Mouse (Mus musculus) liver, embryonic 11.5 days (tissue): Measurements from ENCODE around the gene Arid3a. TPM values are rescaled to one million over a fixed set of nuclear protein-coding genes. Genes with fewer than 3 reads are reported as not detected.
A peak's percentile ranks its signal among the peaks of the same experiment; 100 is the strongest.
"Not testable (repeated sequence)": the region's sequence is repeated elsewhere in the genome, so short reads cannot be mapped to it uniquely, and the experiment has no call there.

ENCODE experiments used
- ATAC-seq: fragments of 200-750 bp; cut with Nextera tagmentation; replicated peaks from 2 replicates; pipeline ENCODE4 v1.8.0; 2017; ENCODE audit warnings: moderate number of reproducible peaks, mild to moderate bottlenecking, moderate TSS enrichment, moderate library complexity; ENCODE audit not compliant: low FRiP score
- DNase-seq: peaks from one replicate; pipeline ENCODE4 v3.0.0-alpha.2; 2017; ENCODE audit warnings: low spot score
- H3K27ac ChIP-seq: fragments of 300-500 bp; sonication (generic); 2 replicates; pipeline ENCODE4 v1.5.1; 2014; ENCODE audit warnings: mild to moderate bottlenecking, low read depth, low read length, control low read depth
- H3K27me3 ChIP-seq: fragments of 300-500 bp; sonication (generic); replicated peaks from 2 replicates; pipeline ENCODE4 v1.6.1; 2014; ENCODE audit warnings: low read length, mixed read lengths; ENCODE audit not compliant: control insufficient read depth, insufficient read depth
- H3K36me3 ChIP-seq: fragments of 300-500 bp; sonication (generic); 2 replicates; pipeline ENCODE4 v1.6.1; 2014; ENCODE audit warnings: mild to moderate bottlenecking, low read length, moderate library complexity, mixed read lengths; ENCODE audit not compliant: control insufficient read depth, insufficient read depth
- H3K4me1 ChIP-seq: fragments of 300-500 bp; sonication (generic); replicated peaks from 2 replicates; pipeline ENCODE4 v1.6.1; 2014; ENCODE audit warnings: low read length, mixed read lengths; ENCODE audit not compliant: control insufficient read depth, insufficient read depth
- H3K4me2 ChIP-seq: fragments of 300-500 bp; sonication (generic); 2 replicates; pipeline ENCODE4 v1.6.1; 2014; ENCODE audit warnings: mild to moderate bottlenecking, control low read depth, moderate library complexity
- H3K4me3 ChIP-seq: fragments of 300-500 bp; sonication (generic); 2 replicates; pipeline ENCODE4 v1.5.1; 2014; ENCODE audit warnings: low read depth, low read length, control low read depth
- H3K9ac ChIP-seq: fragments of 300-500 bp; sonication (generic); 2 replicates; pipeline ENCODE4 v1.6.1; 2014; ENCODE audit warnings: low read depth, low read length, control low read depth
- H3K9me3 ChIP-seq: fragments of 300-500 bp; sonication (generic); 2 replicates; pipeline ENCODE4 v1.6.1; 2016; ENCODE audit warnings: low read length, inconsistent platforms, mixed read lengths; ENCODE audit not compliant: control insufficient read depth
- WGBS: fragments of 180-500 bp; shearing (Covaris S2); extraction: QIAGEN DNeasy Blood & Tissue Kit; methylation state at CpG from one replicate; pipeline ENCODE4 v1.1.7; 2014; 5-methylcytosine and 5-hydroxymethylcytosine counted together
- polyA plus RNA-seq: library from polyadenylated mRNA; unstranded; fragments of >200 nt; fragmentation: Nextera tagmentation; extraction: Ambion mirVana; gene quantifications from 2 replicates; pipeline ENCODE4 v1.2.1, GENCODE M21; 2014

Gene Arid3a
- polyA plus RNA-seq, 1 experiment from 2014 or later: 12.4 TPM

- no peak for ATAC-seq
- peak overlapping the region; percentile 43 for H3K27ac ChIP-seq
- 17% methylated on average over 21 of the region's 21 CpGs for WGBS
- 0 out of 2 replicates have a peak overlapping the region, but pooled peaks have one; percentile 10 for H3K4me3 ChIP-seq
- peak overlapping the region; percentile 25; the same call in 1 of the 2 replicates for H3K9ac ChIP-seq
- peaks cover 13% of the 10 kb centered on the region for H3K4me1 ChIP-seq
- no peaks in the 10 kb centered on the region for H3K9me3 ChIP-seq
- H3K4me2 ChIP-seq: peak overlapping the region; percentile 51
- H3K27me3 ChIP-seq: no peaks in the 10 kb centered on the region
- DNase-seq: peak; percentile 82
- H3K36me3 ChIP-seq: peaks cover 20% of the 10 kb centered on the region
These were observed 31.4 kb downstream of the Arid3a start for GRCm38 (mm10) chr10:79958140-79958816.

- not testable (repeated sequence) for H3K27me3 ChIP-seq, H3K9me3 ChIP-seq, H3K9ac ChIP-seq, H3K27ac ChIP-seq, ATAC-seq, DNase-seq
- H3K4me3 ChIP-seq: 0 out of 2 replicates have a peak overlapping the region, but pooled peaks have one; percentile 10
- 39% methylated on average over 9 of the region's 10 CpGs for WGBS
- H3K4me1 ChIP-seq: peaks cover 13% of the 10 kb centered on the region
- peak overlapping the region; percentile 44 for H3K4me2 ChIP-seq
- H3K36me3 ChIP-seq: peaks cover 29% of the 10 kb centered on the region
These were observed 32.6 kb downstream of the Arid3a start for GRCm38 (mm10) chr10:79959412-79959811.

GRCm38 (mm10) chr10:79959847-79960601 is 33.2 kb downstream of the Arid3a start, which contains the start of gene Wdr18:
Wdr18 (plus strand) TSS chr10:79960152.
- Histone ChIP-seq H3K9ac (peak within 1 kb of the TSS; percentile 84), H3K36me3 (peaks cover 35% of the 10 kb centered on the region), H3K4me2 (peak within 1 kb of the TSS; percentile 77), H3K27me3 (no peaks in the 10 kb centered on the region), H3K4me3 (peak within 1 kb of the TSS; percentile 97), H3K27ac (peak within 1 kb of the TSS; percentile 69; the same call in 1 of the 2 replicates), H3K4me1 (peaks cover 13% of the 10 kb centered on the region), H3K9me3 (no peaks in the 10 kb centered on the region)
- peak; percentile 99 for DNase-seq
- WGBS: under 1% methylated on average over 61 of the region's 61 CpGs
- ATAC-seq: peak; percentile 93

GRCm38 (mm10) chr10:79960671-79961294 is 33.9 kb downstream of the Arid3a start:
- Histone ChIP-seq H3K4me2 (peak overlapping the region; percentile 77), H3K9ac (peak overlapping the region; percentile 84), H3K36me3 (peaks cover 41% of the 10 kb centered on the region), H3K27ac (peak overlapping the region; percentile 69; the same call in 1 of the 2 replicates), H3K27me3 (no peaks in the 10 kb centered on the region), H3K4me1 (peaks cover 13% of the 10 kb centered on the region), H3K9me3 (no peaks in the 10 kb centered on the region), H3K4me3 (peak overlapping the region; percentile 97)
- no peak for ATAC-seq
- DNase-seq: no peak
- WGBS: 11% methylated on average over 10 of the region's 10 CpGs

GRCm38 (mm10) chr10:79964727-79965126 is 37.9 kb downstream of the Arid3a start:
- H3K27ac ChIP-seq: no peak overlapping the region
- H3K4me2 ChIP-seq: no peak overlapping the region
- no peak for ATAC-seq
- H3K9ac ChIP-seq: no peak overlapping the region
- H3K4me1 ChIP-seq: peaks cover 9% of the 10 kb centered on the region
- DNase-seq: no peak
- H3K36me3 ChIP-seq: peaks cover 64% of the 10 kb centered on the region
- no peak overlapping the region for H3K4me3 ChIP-seq
- H3K9me3 ChIP-seq: no peaks in the 10 kb centered on the region
- 93% methylated on average over 7 of the region's 7 CpGs for WGBS
- H3K27me3 ChIP-seq: peaks cover 5% of the 10 kb centered on the region

- peaks cover 64% of the 10 kb centered on the region for H3K36me3 ChIP-seq
- peaks cover 9% of the 10 kb centered on the region for H3K27me3 ChIP-seq
- peaks cover 9% of the 10 kb centered on the region for H3K4me1 ChIP-seq
- H3K4me3 ChIP-seq: no peak overlapping the region
- H3K4me2 ChIP-seq: no peak overlapping the region
- H3K9ac ChIP-seq: no peak overlapping the region
- no peaks in the 10 kb centered on the region for H3K9me3 ChIP-seq
- no peak for ATAC-seq
- no peak overlapping the region for H3K27ac ChIP-seq
- WGBS: 88% methylated on average over 5 of the region's 5 CpGs
- DNase-seq: no peak
These were observed 38.5 kb downstream of the Arid3a start for GRCm38 (mm10) chr10:79965325-79965724.

- peaks cover 5% of the 10 kb centered on the region; the same call in 1 of the 2 replicates for H3K4me1 ChIP-seq
- no peak overlapping the region for H3K4me2 ChIP-seq
- H3K9me3 ChIP-seq: no peaks in the 10 kb centered on the region
- 87% methylated on average over 5 of the region's 5 CpGs for WGBS
- no peak overlapping the region for H3K27ac ChIP-seq
- H3K27me3 ChIP-seq: peaks cover 26% of the 10 kb centered on the region
- no peak overlapping the region for H3K4me3 ChIP-seq
- ATAC-seq (no peak), DNase-seq (no peak)
- peaks cover 56% of the 10 kb centered on the region for H3K36me3 ChIP-seq
- no peak overlapping the region for H3K9ac ChIP-seq
These were observed 40.1 kb downstream of the Arid3a start for GRCm38 (mm10) chr10:79966886-79967400.

GRCm38 (mm10) chr10:79968181-79968580 is 41.3 kb downstream of the Arid3a start:
- Histone ChIP-seq H3K4me3 (no peak overlapping the region), H3K36me3 (peaks cover 44% of the 10 kb centered on the region), H3K4me1 (peaks cover 5% of the 10 kb centered on the region; the same call in 1 of the 2 replicates), H3K4me2 (no peak overlapping the region), H3K27me3 (peaks cover 38% of the 10 kb centered on the region), H3K9ac (no peak overlapping the region), H3K27ac (no peak overlapping the region), H3K9me3 (no peaks in the 10 kb centered on the region)
- WGBS: 81% methylated on average over 1 of the region's 1 CpGs
- ATAC-seq: no peak
- DNase-seq: no peak
